Mouse (Mus musculus) MEL (cell line): Measurements from ENCODE around the gene Irgm1. TPM values are rescaled to one million over a fixed set of nuclear protein-coding genes. Genes with fewer than 3 reads are reported as not detected.

Experiments
- DNase-seq: peaks from one replicate; pipeline ENCODE4 v3.0.0; 2011; ENCODE audit warnings: low read depth, low spot score
- H3K27ac ChIP-seq: 2 replicates; pipeline ENCODE4 v1.5.1; 2012; ENCODE audit warnings: low read depth, mild to moderate bottlenecking, control low read depth, low read length, moderate library complexity; ENCODE audit not compliant: control insufficient read depth
- H3K27me3 ChIP-seq, 2 experiments: fragments of 150-350 bp in 1 of 2; sonication (generic) in 1 of 2; 2 replicates each; pipeline ENCODE4 v1.6.1; 2012; ENCODE audit warnings: low read length in 2 of 2, mild to moderate bottlenecking in 2 of 2, improper control_type of control experiment in 1 of 2, moderate library complexity in 1 of 2; ENCODE audit not compliant: insufficient read depth in 2 of 2, control insufficient read depth in 1 of 2
- H3K36me3 ChIP-seq, 2 experiments: 2 replicates each; pipeline ENCODE4 v1.6.1; 2012 to 2014; ENCODE audit warnings: low read length in 2 of 2, improper control_type of control experiment in 1 of 2, inconsistent platforms in 1 of 2, mild to moderate bottlenecking in 1 of 2; ENCODE audit not compliant: insufficient read depth in 2 of 2, control insufficient read depth in 1 of 2
- H3K4me1 ChIP-seq, 2 experiments: fragments of 150-350 bp in 1 of 2; sonication (generic) in 1 of 2; 2 replicates each; pipeline ENCODE4 v1.6.1; 2012; ENCODE audit warnings: low read length in 2 of 2, improper control_type of control experiment in 1 of 2, mild to moderate bottlenecking in 1 of 2; ENCODE audit not compliant: insufficient read depth in 2 of 2, control insufficient read depth in 1 of 2
- H3K4me3 ChIP-seq, 2 experiments: fragments of 150-350 bp in 1 of 2; sonication (generic) in 1 of 2; 2 replicates each; pipeline ENCODE4 v1.5.1; 2012; ENCODE audit warnings: low read depth in 2 of 2, low read length in 2 of 2, mild to moderate bottlenecking in 2 of 2, moderate library complexity in 2 of 2, control low read depth in 1 of 2, improper control_type of control experiment in 1 of 2; ENCODE audit not compliant: control insufficient read depth in 1 of 2, insufficient read depth in 1 of 2
- H3K79me2 ChIP-seq: 2 replicates; pipeline ENCODE4 v1.6.1; 2012; ENCODE audit warnings: mild to moderate bottlenecking, low read length, moderate library complexity; ENCODE audit not compliant: control insufficient read depth, poor library complexity, insufficient read depth
- H3K9ac ChIP-seq: 2 replicates; pipeline ENCODE4 v1.6.1; 2012; ENCODE audit warnings: low read depth, mild to moderate bottlenecking, control low read depth, low read length, moderate library complexity; ENCODE audit not compliant: control insufficient read depth, poor library complexity, severe bottlenecking
- H3K9me3 ChIP-seq: fragments of 150-350 bp; sonication (generic); replicated peaks from 2 replicates; pipeline ENCODE4 v1.6.1; 2012; ENCODE audit warnings: mild to moderate bottlenecking, low read length, improper control_type of control experiment, moderate library complexity; ENCODE audit not compliant: insufficient read depth
- CHD2 ChIP-seq: IDR thresholded peaks from 2 replicates; pipeline ENCODE4 v1.6.1; 2011; ENCODE audit warnings: low read length, improper control_type of control experiment
- CTCF ChIP-seq, 3 experiments: IDR thresholded peaks in 2 of 3; conservative IDR thresholded peaks in 1 of 3; 2 replicates each; pipeline ENCODE4 v1.5.1; 2011 to 2012; ENCODE audit warnings: low read length in 3 of 3, low read depth in 2 of 3, mild to moderate bottlenecking in 2 of 3, improper control_type of control experiment in 1 of 3, inconsistent platforms in 1 of 3, mixed read lengths in 1 of 3, moderate library complexity in 1 of 3; ENCODE audit not compliant: control insufficient read depth in 1 of 3, insufficient read depth in 1 of 3, poor library complexity in 1 of 3, severe bottlenecking in 1 of 3
- E2F4 ChIP-seq: IDR thresholded peaks from 2 replicates; pipeline ENCODE4 v1.6.1; 2011; ENCODE audit warnings: low read depth, low read length, improper control_type of control experiment, borderline replicate concordance
- ELF1 ChIP-seq: IDR thresholded peaks from 2 replicates; pipeline ENCODE4 v1.6.1; 2014; ENCODE audit warnings: low read depth, mild to moderate bottlenecking, inconsistent platforms, low read length, improper control_type of control experiment, moderate library complexity
- JUND ChIP-seq: IDR thresholded peaks from 2 replicates; pipeline ENCODE4 v1.6.1; 2011; ENCODE audit warnings: low read depth, mild to moderate bottlenecking, improper control_type of control experiment, low read length
- MAZ ChIP-seq: IDR thresholded peaks from 2 replicates; pipeline ENCODE4 v1.6.1; 2012; ENCODE audit warnings: low read depth, mild to moderate bottlenecking, inconsistent platforms, low read length, improper control_type of control experiment
- MEF2A ChIP-seq: IDR thresholded peaks from 2 replicates; pipeline ENCODE4 v1.6.1; 2014; ENCODE audit warnings: low read depth, mild to moderate bottlenecking, inconsistent platforms, low read length, improper control_type of control experiment; ENCODE audit not compliant: poor library complexity, insufficient replicate concordance, severe bottlenecking; ENCODE audit errors: extremely low read depth
- NELFE ChIP-seq: IDR thresholded peaks from 2 replicates; pipeline ENCODE4 v1.6.1; 2011; ENCODE audit warnings: low read depth, low read length, improper control_type of control experiment
- NRF1 ChIP-seq: IDR thresholded peaks from 2 replicates; pipeline ENCODE4 v1.6.1; 2014; ENCODE audit warnings: low read depth, mild to moderate bottlenecking, inconsistent platforms, low read length, improper control_type of control experiment, moderate library complexity; ENCODE audit not compliant: poor library complexity, insufficient read depth, severe bottlenecking
- POLR2A ChIP-seq, 2 experiments: IDR thresholded peaks; 2 replicates each; pipeline ENCODE4 v1.6.1; 2011 to 2012; ENCODE audit warnings: low read length in 2 of 2, mild to moderate bottlenecking in 2 of 2, control low read depth in 1 of 2, improper control_type of control experiment in 1 of 2, low read depth in 1 of 2, moderate library complexity in 1 of 2; ENCODE audit not compliant: control insufficient read depth in 1 of 2, insufficient read depth in 1 of 2, poor library complexity in 1 of 2
- TBP ChIP-seq: IDR thresholded peaks from 2 replicates; pipeline ENCODE4 v1.8.0; 2011; ENCODE audit warnings: low read depth, low read length, improper control_type of control experiment
- UBTF ChIP-seq: IDR thresholded peaks from 2 replicates; pipeline ENCODE4 v1.6.1; 2012; ENCODE audit warnings: low read depth, mild to moderate bottlenecking, inconsistent platforms, low read length, improper control_type of control experiment, moderate library complexity, borderline replicate concordance; ENCODE audit not compliant: insufficient read depth
- USF1 ChIP-seq: IDR thresholded peaks from 2 replicates; pipeline ENCODE4 v1.6.1; 2014; ENCODE audit warnings: low read depth, mild to moderate bottlenecking, inconsistent platforms, low read length, improper control_type of control experiment, moderate library complexity
- ZC3H11A ChIP-seq: IDR thresholded peaks from 2 replicates; pipeline ENCODE4 v1.6.1; 2012; ENCODE audit warnings: low read depth, mild to moderate bottlenecking, inconsistent platforms, low read length, improper control_type of control experiment
- ZNF384 ChIP-seq: IDR thresholded peaks from 2 replicates; pipeline ENCODE4 v1.6.1; 2012; ENCODE audit warnings: low read depth, mild to moderate bottlenecking, inconsistent platforms, low read length, improper control_type of control experiment
- polyA plus RNA-seq, 2 experiments: library from polyadenylated mRNA; stranded (reverse) in 1 of 2; unstranded in 1 of 2; fragments of >175 nt in 1 of 2; fragments of >200 nt in 1 of 2; gene quantifications; 2 replicates each; pipeline versions ENCODE4 v1.2.1 to v1.2.4; 2012; ENCODE audit warnings: low replicate concordance in 2 of 2, low read depth in 1 of 2; ENCODE audit not compliant: insufficient read length in 2 of 2, insufficient read depth in 1 of 2, missing spikeins in 1 of 2
- total RNA-seq: library from RNA; depleted of rRNA; stranded (reverse); fragments of 300-350 nt; gene quantifications from 2 replicates; pipeline ENCODE4 v1.2.3, GENCODE M21; 2012

Irgm1 gene
- total and polyA plus RNA-seq, 3 experiments, result 10.0 to 10.7 TPM; not detected in 1

GRCm38 (mm10) chr11:48837310-48838180 is 33.9 kb downstream of the Irgm1 start (continued):
- TF ChIP-seq E2F4 (no peak), NRF1 (0 out of 2 replicates have a peak, but pooled peaks have one; percentile 22), UBTF (no peak), ELF1 (no peak), JUND (no peak), MEF2A (no peak), CTCF (IDR thresholded peaks at IDR 0.05 in 2 of 3, conservative IDR thresholded peaks at IDR 0.05 in 1 of 3; ENCODE audit: control insufficient read depth in 1 of 3, insufficient read depth in 1 of 3, low read depth in 2 of 3, low read length in 3 of 3, poor library complexity in 1 of 3, severe bottlenecking in 1 of 3) (no peak), USF1 (no peak), MAZ (no peak)

DNA sequence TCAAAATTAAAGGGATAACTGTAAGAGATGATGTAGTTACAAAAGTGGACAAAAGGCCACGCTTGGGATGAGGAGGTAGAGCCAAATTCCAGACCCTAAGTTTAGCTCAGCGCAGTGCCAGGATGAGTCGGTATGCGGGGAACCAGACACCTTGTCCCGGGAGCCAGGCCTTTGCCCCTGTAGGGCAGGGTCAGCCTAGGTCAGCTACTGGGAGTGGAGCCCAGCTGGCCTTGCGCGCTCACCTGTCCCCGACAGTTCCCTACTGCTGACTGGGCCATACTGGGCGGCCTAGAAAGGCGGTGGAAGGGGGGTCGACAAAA is 34.5 kb downstream of the Irgm1 start:
- H3K4me3 ChIP-seq, result peak overlapping the region; percentile 87 to 93
- H3K4me1 ChIP-seq, result peaks cover 0 to 30% of the 10 kb centered on the region in 2 experiments; a peak in 2 of 4 replicates
- no peak for TF ChIP-seq CHD2
- TF ChIP-seq ZC3H11A, result no peak
- H3K9me3 ChIP-seq, result no peaks in the 10 kb centered on the region
- H3K79me2 ChIP-seq, result no peaks in the 10 kb centered on the region; the same call in 1 of the 2 replicates
- peak overlapping the region; percentile 82 for H3K9ac ChIP-seq
- DNase-seq, result no peak
- peaks cover 0 to 14% of the 10 kb centered on the region in 2 experiments; a peak in 2 of 4 replicates for H3K36me3 ChIP-seq
- no peak overlapping the region for H3K27ac ChIP-seq
- no peaks in the 10 kb centered on the region for H3K27me3 ChIP-seq

DNA sequence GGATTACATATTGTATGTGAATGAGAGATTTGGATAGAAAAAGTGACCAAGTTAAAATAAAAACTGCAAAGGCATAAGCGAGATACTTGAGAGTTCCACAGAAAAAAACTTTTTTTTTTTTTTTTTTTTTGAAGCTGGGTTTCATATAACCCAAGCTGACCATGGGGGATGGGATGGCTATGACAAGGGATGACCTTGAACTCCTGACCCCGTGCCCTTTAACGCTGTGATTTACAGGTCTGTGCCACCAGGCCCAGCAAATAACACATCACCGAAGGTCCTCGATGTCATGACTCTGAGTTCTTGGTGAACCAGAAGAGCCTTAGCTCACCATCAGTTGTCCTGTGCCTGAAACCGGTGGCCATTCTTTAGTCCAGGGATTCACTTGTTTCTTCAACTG is 35.6 kb downstream of the Irgm1 start:
- Histone ChIP-seq H3K79me2 (no peaks in the 10 kb centered on the region; the same call in 1 of the 2 replicates), H3K36me3 (peaks cover 0 to 14% of the 10 kb centered on the region in 2 experiments; a peak in 2 of 4 replicates), H3K27me3 (no peaks in the 10 kb centered on the region), H3K4me3 (no peak overlapping the region), H3K9me3 (no peaks in the 10 kb centered on the region), H3K9ac (no peak overlapping the region), H3K4me1 (peaks cover 0 to 30% of the 10 kb centered on the region in 2 experiments; a peak in 2 of 4 replicates), H3K27ac (no peak overlapping the region)
- TF ChIP-seq TBP (peak; percentile 45; the same call in 1 of the 2 replicates), NRF1 (no peak), ZNF384 (0 out of 2 replicates have a peak, but pooled peaks have one; percentile 27), NELFE (no peak), USF1 (no peak), POLR2A (IDR thresholded peaks at IDR 0.05; ENCODE audit: control insufficient read depth in 1 of 2, insufficient read depth in 1 of 2, low read depth in 1 of 2, low read length in 2 of 2, poor library complexity in 1 of 2) (no peak)
- no peak for DNase-seq
